Mouse (Mus musculus): ENCODE data around the gene Slc22a21.

DNA sequence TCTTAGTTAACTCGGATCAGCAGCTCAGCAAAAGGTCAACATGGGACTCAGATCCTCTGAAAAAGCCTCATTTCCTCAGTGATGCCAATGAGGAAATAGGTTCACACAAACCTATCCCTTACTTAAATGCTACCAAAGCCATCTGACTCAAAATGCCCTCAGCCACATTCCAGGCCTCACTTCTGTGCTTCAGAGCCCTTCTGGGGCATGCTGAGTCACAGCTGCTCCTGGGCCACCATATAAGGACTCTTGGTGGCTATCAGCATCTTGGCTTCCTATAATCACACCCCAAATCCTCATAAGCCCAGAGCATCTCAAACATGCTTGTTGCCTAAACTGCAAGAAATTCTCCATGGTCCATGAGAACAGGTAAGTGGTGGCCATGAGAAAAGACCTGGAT is 23.5 kb downstream of the Slc22a21 start:
- TF ChIP-seq POLR2A (IDR thresholded peaks at IDR 0.05; ENCODE audit: low read depth, low read length) (no peak), CTCF (IDR thresholded peaks at IDR 0.05; ENCODE audit: borderline replicate concordance, insufficient read depth, low read length) (no peak)
